In the genomic region with DNA sequence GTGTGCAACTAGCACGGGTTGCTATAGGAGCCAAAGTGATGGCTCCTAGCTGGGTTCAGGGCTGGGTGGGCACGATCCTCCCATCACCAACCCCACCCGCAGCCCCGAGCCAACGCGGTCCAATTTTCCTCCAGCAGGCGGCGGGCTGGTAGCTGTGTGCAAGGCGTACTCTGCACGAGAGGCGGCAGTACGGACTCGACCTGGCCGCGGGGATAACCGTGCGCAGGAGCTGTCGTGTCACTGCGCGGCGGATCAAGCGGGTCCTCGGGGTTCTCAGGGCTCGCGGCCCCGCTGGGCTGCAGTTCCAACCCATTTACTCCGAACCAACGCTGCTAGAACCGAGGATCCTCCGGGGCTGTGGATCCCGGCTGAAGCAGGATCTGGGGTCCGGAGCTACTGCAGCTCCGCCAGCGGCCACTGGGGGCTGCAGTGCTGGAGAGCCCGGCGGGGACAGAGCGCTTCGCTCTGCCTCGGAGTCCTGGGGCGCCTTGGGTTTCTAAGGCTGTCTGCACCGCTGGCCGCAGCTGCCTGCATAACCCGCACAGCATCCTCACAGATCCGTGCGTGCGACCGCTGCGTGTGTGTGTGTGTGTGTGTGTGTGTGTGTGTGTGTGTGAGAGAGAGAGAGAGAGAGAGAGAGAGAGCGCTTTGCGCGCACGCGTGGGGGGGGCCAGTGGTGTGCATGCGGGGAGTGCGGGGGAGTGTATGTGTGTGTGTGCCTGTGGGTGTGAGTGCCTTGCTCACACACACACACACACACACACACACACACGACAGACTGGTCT, we compare ENCODE assay signal across 8 mouse cellular contexts. TPM values are rescaled to one million over a fixed set of nuclear protein-coding genes. Genes with fewer than 3 reads are reported as not detected.
A peak's percentile ranks its signal among the peaks of the same experiment; 100 is the strongest.
DNase-seq lines count a peak whose midpoint lies in the region; ATAC-seq and TF ChIP-seq lines count a peak whose summit lies in the region.

A gene (plus strand): TSS at position 759 of the 785 bp plus-strand sequence.

- peaks cover 42% of the 10 kb centered on the region for H3K27me3 ChIP-seq in hindbrain, embryonic 12.5 days
- peaks cover 23% of the 10 kb centered on the region for H3K27me3 ChIP-seq in lung, embryonic 16.5 days (ENCODE audit: control insufficient read depth, insufficient read depth, low read depth, low read length)

- in situ Hi-C loops in ES-E14 (cut with MboI; ENCODE audit: low sequenced_read_pairs in 2 of 2, unreplicated experiment in 2 of 2) = loop anchor here (25.0 kb wide), 1 partner anchor 255 kb away; no protein-coding TSS in a partner anchor

- H3K4me2 ChIP-seq in hindbrain, embryonic 12.5 days (replicated peaks) = peak within 1 kb of the TSS; percentile 78
- H3K4me2 ChIP-seq in lung, embryonic 16.5 days (ENCODE audit: low read depth, low read length) = peak within 1 kb of the TSS; percentile 88

- ATAC-seq in hindbrain, embryonic 12.5 days (ENCODE audit: low FRiP score) = peak; percentile 94
- peak; percentile 93 for ATAC-seq in lung, embryonic 16.5 days (ENCODE audit: low read depth)

- no peaks in the 10 kb centered on the region for H3K9me3 ChIP-seq in ES-E14 (ENCODE audit: control insufficient read depth, insufficient read depth, low read depth, low read length)
- H3K9me3 ChIP-seq in hindbrain, embryonic 12.5 days (replicated peaks) = no peaks in the 10 kb centered on the region
- H3K9me3 ChIP-seq in lung, embryonic 16.5 days (ENCODE audit: control insufficient read depth, low read length) = no peaks in the 10 kb centered on the region

- no peak within 1 kb of the TSS for H3K27ac ChIP-seq in ES-E14 (ENCODE audit: insufficient read depth, low read depth, low read length, poor library complexity, severe bottlenecking)
- peak within 1 kb of the TSS; percentile 48; the same call in 1 of the 2 replicates for H3K27ac ChIP-seq in hindbrain, embryonic 12.5 days
- H3K27ac ChIP-seq in lung, embryonic 16.5 days (ENCODE audit: low read length) = no peak within 1 kb of the TSS

- H3K4me3 ChIP-seq in ES-E14 (ENCODE audit: insufficient read depth in 1 of 2, low read depth in 1 of 2, low read length in 2 of 2, poor library complexity in 1 of 2, severe bottlenecking in 1 of 2) = peak within 1 kb of the TSS; percentile 76 to 90
- peak within 1 kb of the TSS; percentile 51 for H3K4me3 ChIP-seq in hindbrain, embryonic 12.5 days
- peak within 1 kb of the TSS; percentile 61 for H3K4me3 ChIP-seq in lung, embryonic 16.5 days (ENCODE audit: low read length)

- WGBS in hindbrain, embryonic 12.5 days = 0% methylated on average over 55 of the region's 56 CpGs
- WGBS in lung, embryonic 16.5 days = 2% methylated on average over 56 of the region's 56 CpGs

- H3K9ac ChIP-seq in ES-E14 (ENCODE audit: insufficient read depth, low read depth, low read length, poor library complexity, severe bottlenecking) = peak within 1 kb of the TSS; percentile 85
- peak within 1 kb of the TSS; percentile 74 for H3K9ac ChIP-seq in hindbrain, embryonic 12.5 days
- H3K9ac ChIP-seq in lung, embryonic 16.5 days (ENCODE audit: low read length) = peak within 1 kb of the TSS; percentile 80

- no peaks in the 10 kb centered on the region for H3K36me3 ChIP-seq in ES-E14 (ENCODE audit: control insufficient read depth, insufficient read depth, low read length, poor library complexity, severe bottlenecking)
- no peaks in the 10 kb centered on the region for H3K36me3 ChIP-seq in hindbrain, embryonic 12.5 days
- no peaks in the 10 kb centered on the region for H3K36me3 ChIP-seq in lung, embryonic 16.5 days (ENCODE audit: control insufficient read depth, insufficient read depth, low read length)

- H3K4me1 ChIP-seq in ES-E14 (ENCODE audit: control insufficient read depth in 2 of 2, insufficient read depth in 2 of 2, low read length in 2 of 2, poor library complexity in 1 of 2) = peaks cover 0 to 5% of the 10 kb centered on the region in 2 experiments; a peak in 1 of 4 replicates
- H3K4me1 ChIP-seq in hindbrain, embryonic 12.5 days = peaks cover 14% of the 10 kb centered on the region
- H3K4me1 ChIP-seq in lung, embryonic 16.5 days (replicated peaks; ENCODE audit: control insufficient read depth, insufficient read depth, low read length) = peaks cover 7% of the 10 kb centered on the region; the same call in 1 of the 2 replicates

- DNase-seq in ES-E14 (ENCODE audit: low read depth, low spot score) = peak; percentile 72
- peak; percentile 94 for DNase-seq in cerebellum, postnatal 10 days
- peak; percentile 84 to 86 for DNase-seq in frontal cortex, postnatal 25 days (ENCODE audit: low spot score in 2 of 2)
- peak; percentile 90 to 96 for DNase-seq in layer of hippocampus, postnatal 14 days (ENCODE audit: low spot score in 2 of 2)
- DNase-seq in ovary, postnatal 36 days (ENCODE audit: low spot score) = peak; percentile 82
- DNase-seq in thymus, postnatal 14 days = peak; percentile 71

TF ChIP-seq in ES-E14, 5 proteins besides CTCF, POLR2A, EP300 and RAD21:
- TF ChIP-seq HCFC1 (IDR thresholded peaks at IDR 0.05; ENCODE audit: borderline replicate concordance, insufficient read depth, low read length) (no peak), CHD2 (IDR thresholded peaks at IDR 0.05; ENCODE audit: low read depth, low read length) (no peak), ZNF384 (IDR thresholded peaks at IDR 0.05; ENCODE audit: low read depth, low read length) (no peak), ZC3H11A (IDR thresholded peaks at IDR 0.05; ENCODE audit: borderline replicate concordance, low read depth, low read length) (no peak; the same call in 1 of the 2 replicates), MAFK (IDR thresholded peaks at IDR 0.05; ENCODE audit: insufficient read depth, low read depth, low read length) (no peak)

RNA-seq across cellular contexts. Expression of the gene that starts here (rescaled TPM):
- total RNA-seq in ES-E14 (2012; rRNA removed) = 0.11 and 0.13 TPM in 2 replicates
- polyA plus RNA-seq in hindbrain, embryonic 12.5 days (2016; fragmentation: Nextera tagmentation; extraction: Ambion mirVana) = 1.5 and 1.6 TPM in 2 replicates
- 10 to 100 TPM; 41.1 to 41.4 TPM for total RNA-seq in layer of hippocampus, postnatal 14 days (2021)
- 0.09 and 0.25 TPM in 2 replicates for polyA plus RNA-seq in lung, embryonic 16.5 days (2015; fragmentation: Nextera tagmentation; extraction: Ambion mirVana)

Comparison
In these comparisons a context has a peak if more than half of its experiments do, and no peak if none do; other contexts are left out.
1. RNA of the gene that starts here (total RNA-seq): 41.1 to 41.4 TPM in layer of hippocampus, postnatal 14 days; 0.11 to 0.13 TPM in ES-E14; every median in the first group is over 10 times any median in the second.
2. Peak in DNase-seq, H3K4me3 ChIP-seq and H3K9ac ChIP-seq in ES-E14; RNA of the gene not detected or under 1 TPM.
3. Peak in ATAC-seq, H3K4me3 ChIP-seq, H3K9ac ChIP-seq and H3K4me2 ChIP-seq in lung, embryonic 16.5 days; RNA of the gene not detected or under 1 TPM.
4. Peak in every context shown above with its lines, with median percentiles within 50 percentile points of each other: DNase-seq, H3K4me3 ChIP-seq and H3K9ac ChIP-seq.